Mouse (Mus musculus) c-Kit-positive CD71-positive TER-119-positive erythroid progenitor cells, embryonic 14.5 days (primary cell): ENCODE measurements around the gene Fut2.
"Not testable (repeated sequence)": the region's sequence is repeated elsewhere in the genome, so short reads cannot be mapped to it uniquely, and the experiment has no call there.

Experiments
- DNase-seq: peaks from one replicate; pipeline ENCODE4 v3.0.0-alpha.2; 2013; ENCODE audit warnings: low spot score

Fut2 gene

GRCm38 (mm10) chr7:45677627-45678295, 11.6 kb upstream of the Fut2 start:
- DNase-seq: no peak

GRCm38 (mm10) chr7:45668921-45669320, 2.7 kb upstream of the Fut2 start:
- DNase-seq: no peak

GRCm38 (mm10) chr7:45667761-45668160, 1.6 kb upstream of the Fut2 start:
- no peak for DNase-seq

- DNase-seq: no peak
These were observed 673 bp downstream of the Fut2 start for GRCm38 (mm10) chr7:45665303-45666138.

- not testable (repeated sequence) for DNase-seq
These were observed 4.5 kb downstream of the Fut2 start for GRCm38 (mm10) chr7:45661702-45662101.

GRCm38 (mm10) chr7:45660746-45661478, 5.3 kb downstream of the Fut2 start:
- DNase-seq: no peak

GRCm38 (mm10) chr7:45654424-45655047, 11.7 kb downstream of the Fut2 start:
- DNase-seq: no peak

- DNase-seq: not testable (repeated sequence)
These were observed 15.7 kb downstream of the Fut2 start for GRCm38 (mm10) chr7:45650484-45650883.

GRCm38 (mm10) chr7:45649351-45649750, 16.8 kb downstream of the Fut2 start:
- no peak for DNase-seq

- DNase-seq: no peak
These were observed 19.5 kb downstream of the Fut2 start for GRCm38 (mm10) chr7:45646671-45647070.

- DNase-seq: no peak
These were observed 20.6 kb downstream of the Fut2 start for GRCm38 (mm10) chr7:45645591-45645971.

GRCm38 (mm10) chr7:45644872-45645590, 21.2 kb downstream of the Fut2 start:
- DNase-seq: no peak

- DNase-seq: no peak
These were observed 22.0 kb downstream of the Fut2 start for GRCm38 (mm10) chr7:45644183-45644582.

- peak; percentile 65 for DNase-seq
These were observed 22.6 kb downstream of the Fut2 start for GRCm38 (mm10) chr7:45643441-45644178.

GRCm38 (mm10) chr7:45642503-45643255, 23.5 kb downstream of the Fut2 start:
- DNase-seq: no peak

GRCm38 (mm10) chr7:45642083-45642482, 24.1 kb downstream of the Fut2 start:
- DNase-seq: no peak

GRCm38 (mm10) chr7:45641391-45642040, 24.7 kb downstream of the Fut2 start:
- DNase-seq: no peak

GRCm38 (mm10) chr7:45640191-45640957, 25.8 kb downstream of the Fut2 start:
- DNase-seq: no peak

GRCm38 (mm10) chr7:45639561-45640027, 26.6 kb downstream of the Fut2 start, which contains the start of gene Mamstr:
Gene Mamstr, plus strand, starts transcription at chr7:45639977.
- no peak for DNase-seq
